Mouse (Mus musculus) ZHBTc4 (cell line): ENCODE measurements at regions not wholly inside any gene's neighbourhood (a gene's known extent, or its start where the extent isn't known, plus 50 kb on each side); places are given as distances from the start of the nearest gene placed in this dataset.
A peak's percentile ranks its signal among the peaks of the same experiment; 100 is the strongest.
"Not testable (repeated sequence)": the region's sequence is repeated elsewhere in the genome, so short reads cannot be mapped to it uniquely, and the experiment has no call there.

ENCODE experiments used
- DNase-seq: peaks from one replicate; pipeline ENCODE4 v3.0.0-alpha.2; 2011; ENCODE audit warnings: low read depth, low spot score

- not testable (repeated sequence) for DNase-seq
Observed at GRCm38 (mm10) chr12:114008491-114008890, 464.8 kb downstream of the Adam6a start.

- DNase-seq: no peak
Observed at GRCm38 (mm10) chr12:114009391-114009790, 465.7 kb downstream of the Adam6a start.

DNA sequence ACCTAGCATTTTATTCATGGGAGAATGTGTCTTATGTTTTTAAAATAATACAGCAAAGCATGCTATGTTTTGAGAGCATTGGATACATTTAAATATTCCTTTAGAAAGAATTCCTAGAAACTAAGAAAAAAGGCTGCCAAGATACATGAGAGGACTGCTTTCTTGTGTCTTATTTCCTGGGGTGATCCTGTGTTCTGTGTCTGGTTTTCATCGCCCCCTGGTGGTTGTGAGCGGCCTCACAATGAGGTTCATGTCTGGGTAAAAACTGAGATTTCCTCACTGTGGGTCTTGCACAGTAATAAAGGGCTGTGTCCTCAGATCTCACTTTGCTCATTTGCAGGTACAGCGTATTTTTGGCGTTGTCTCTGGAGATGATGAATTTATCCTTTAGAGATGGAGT, 469.2 kb downstream of the Adam6a start:
- DNase-seq: peak; percentile 88

GRCm38 (mm10) chr12:114037011-114037410, 493.3 kb downstream of the Adam6a start:
- not testable (repeated sequence) for DNase-seq

DNA sequence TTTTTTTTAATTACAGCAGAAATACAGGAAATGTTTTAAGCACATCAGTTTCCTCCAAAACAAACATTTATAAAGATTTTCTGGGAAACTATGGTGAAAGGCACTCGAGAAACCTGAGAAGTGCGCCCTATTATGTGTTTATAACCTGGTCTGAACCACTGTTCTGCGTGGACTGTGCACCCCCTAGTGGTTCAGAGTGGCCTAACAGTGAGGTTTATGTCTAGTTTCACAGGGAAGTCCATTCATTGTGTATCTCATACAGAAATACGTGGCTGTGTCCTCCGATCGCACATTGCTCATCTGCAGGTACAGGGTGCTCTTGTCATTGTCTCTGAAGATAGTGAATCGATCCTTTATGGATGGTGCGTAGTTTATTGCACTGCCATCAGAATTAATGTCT, 504.3 kb downstream of the Adam6a start:
- peak; percentile 65 for DNase-seq

DNA sequence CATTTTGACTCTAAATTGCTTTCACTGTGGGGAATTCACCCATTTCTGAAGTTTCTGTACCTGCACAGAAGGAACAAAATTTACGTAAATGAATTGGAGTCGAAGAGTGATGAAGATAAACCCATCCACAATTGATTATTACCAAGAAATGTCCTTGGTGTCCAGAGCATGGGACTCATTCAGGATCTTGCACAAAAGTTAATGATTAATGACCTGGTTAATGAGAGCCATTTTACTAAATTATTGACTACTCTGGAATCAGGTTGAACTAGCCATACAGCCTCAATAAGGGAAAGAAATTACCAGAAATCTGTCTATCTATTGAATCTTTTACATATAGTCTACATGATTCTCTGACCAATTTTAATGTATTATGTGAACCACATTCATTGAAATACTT, 509.6 kb downstream of the Adam6a start:
- DNase-seq: no peak

- DNase-seq: no peak
Observed at GRCm38 (mm10) chr12:114059615-114060014, 515.9 kb downstream of the Adam6a start.

GRCm38 (mm10) chr12:114067166-114067565, 523.5 kb downstream of the Adam6a start:
- peak; percentile 69 for DNase-seq

- DNase-seq: not testable (repeated sequence)
Observed at GRCm38 (mm10) chr12:114108731-114109130, 565.0 kb downstream of the Adam6a start.

- DNase-seq: peak; percentile 80
Observed at GRCm38 (mm10) chr12:114134897-114135296, 591.2 kb downstream of the Adam6a start.

DNA sequence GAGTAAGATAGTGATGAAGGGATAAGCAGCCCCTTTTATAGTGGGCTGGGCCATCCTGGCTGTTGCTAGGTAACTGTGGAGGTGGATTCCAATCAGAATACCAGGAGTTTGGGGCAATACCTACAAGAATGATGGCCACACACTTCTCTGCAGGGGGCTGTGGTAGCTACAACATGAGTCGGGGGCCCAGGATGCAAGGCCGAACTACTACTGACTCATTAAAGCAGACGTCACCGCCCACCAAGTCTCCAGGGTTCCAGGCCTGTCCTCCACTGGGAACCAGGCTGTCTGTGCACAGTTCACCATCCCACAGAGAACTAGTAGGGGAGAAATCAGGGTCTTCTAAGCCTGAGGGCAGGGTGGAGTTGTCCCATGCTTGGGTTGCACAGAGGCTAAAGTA, 605.1 kb downstream of the Adam6a start:
- DNase-seq: no peak

DNA sequence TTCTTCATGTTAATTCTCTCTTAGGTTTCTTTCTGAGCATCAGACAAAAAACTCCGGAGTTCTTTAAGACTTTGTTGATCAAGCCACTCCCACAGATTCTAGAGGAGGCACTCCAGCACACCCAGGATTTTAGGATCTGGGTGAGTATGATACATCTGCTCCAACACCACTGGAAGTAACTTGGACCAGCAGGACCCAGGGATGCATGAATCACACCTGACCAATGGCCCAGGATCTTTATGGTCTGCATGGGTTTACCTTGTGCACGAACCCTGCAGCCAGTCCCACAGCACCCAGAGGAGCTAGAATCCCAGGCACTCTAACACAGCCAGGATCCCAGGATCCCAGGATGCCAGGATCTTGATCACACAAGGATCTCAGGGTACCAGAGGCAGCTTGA, 628.6 kb downstream of the Adam6a start:
- no peak for DNase-seq

- DNase-seq: peak; percentile 53
Observed at GRCm38 (mm10) chr12:114199521-114199920, 655.8 kb downstream of the Adam6a start.

DNA sequence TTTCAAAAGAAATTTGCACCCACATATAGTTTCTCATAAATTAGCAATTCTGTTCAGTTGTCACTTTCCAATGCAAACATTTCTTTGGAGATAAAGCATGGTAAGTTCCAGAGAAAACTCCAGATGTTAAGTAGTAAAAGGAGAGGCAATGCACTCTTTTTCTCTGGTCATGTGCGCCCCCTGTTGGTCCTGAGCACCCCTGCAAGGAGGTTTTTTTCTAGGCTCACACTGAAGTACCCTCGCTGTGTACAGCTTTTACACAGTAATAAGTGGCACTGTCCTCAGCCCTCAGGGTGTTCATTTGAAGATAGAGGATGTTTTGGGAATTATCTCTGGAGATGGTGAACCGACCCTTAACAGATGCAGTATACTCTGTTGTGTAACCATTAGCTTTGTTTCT, 678.8 kb downstream of the Adam6a start:
- peak; percentile 6 for DNase-seq
